Mouse (Mus musculus) lung, postnatal 0 days (tissue): ENCODE results near the gene Nthl1. TPM values are rescaled to one million over a fixed set of nuclear protein-coding genes. Genes with fewer than 3 reads are reported as not detected.

Source experiments
- ATAC-seq: fragments of 200-750 bp; cut with Nextera tagmentation; 2 replicates; pipeline ENCODE4 v1.8.0; 2017; ENCODE audit warnings: moderate library complexity
- DNase-seq: peaks from one replicate; pipeline ENCODE4 v3.0.0-alpha.2; 2016; ENCODE audit warnings: low spot score
- H3K27ac ChIP-seq: fragments of 300-500 bp; sonication (generic); 2 replicates; pipeline ENCODE4 v1.5.1; 2014; ENCODE audit warnings: antibody characterized with exemption, mild to moderate bottlenecking, low read length, mixed read lengths
- H3K27me3 ChIP-seq: fragments of 300-500 bp; sonication (generic); replicated peaks from 2 replicates; pipeline ENCODE4 v1.6.1; 2014; ENCODE audit warnings: low read length, mixed read lengths; ENCODE audit not compliant: insufficient read depth
- H3K36me3 ChIP-seq: fragments of 300-500 bp; sonication (generic); 2 replicates; pipeline ENCODE4 v1.6.1; 2014; ENCODE audit warnings: low read length, mixed read lengths; ENCODE audit not compliant: insufficient read depth
- H3K4me1 ChIP-seq: fragments of 300-500 bp; sonication (generic); 2 replicates; pipeline ENCODE4 v1.6.1; 2014; ENCODE audit warnings: antibody characterized with exemption, low read depth, low read length, mixed read lengths; ENCODE audit not compliant: insufficient read depth
- H3K4me2 ChIP-seq: fragments of 300-500 bp; sonication (generic); replicated peaks from 2 replicates; pipeline ENCODE4 v1.6.1; 2014; ENCODE audit warnings: low read depth, mild to moderate bottlenecking, low read length, moderate library complexity, mixed read lengths
- H3K4me3 ChIP-seq: fragments of 300-500 bp; sonication (generic); 2 replicates; pipeline ENCODE4 v1.5.1; 2014; ENCODE audit warnings: low read depth, low read length
- H3K9ac ChIP-seq: fragments of 300-500 bp; sonication (generic); replicated peaks from 2 replicates; pipeline ENCODE4 v1.6.1; 2014; ENCODE audit warnings: low read depth, mild to moderate bottlenecking
- H3K9me3 ChIP-seq: fragments of 300-500 bp; sonication (generic); 2 replicates; pipeline ENCODE4 v1.6.1; 2016; ENCODE audit warnings: low read length, mixed read lengths
- CTCF ChIP-seq: IDR thresholded peaks from 2 replicates; pipeline ENCODE4 v1.5.1; 2016; ENCODE audit warnings: antibody characterized with exemption, mild to moderate bottlenecking
- EP300 ChIP-seq: IDR thresholded peaks from 2 replicates; pipeline ENCODE4 v1.6.1; 2016; ENCODE audit warnings: antibody characterized with exemption, mild to moderate bottlenecking, control low read depth
- WGBS: fragments of 180-500 bp; shearing (Covaris S2); extraction: QIAGEN DNeasy Blood & Tissue Kit; methylation state at CpG from one replicate; pipeline ENCODE4 v1.1.7; 2014; 5-methylcytosine and 5-hydroxymethylcytosine counted together
- polyA plus RNA-seq: library from polyadenylated mRNA; unstranded; fragments of >200 nt; fragmentation: Nextera tagmentation; extraction: Ambion mirVana; gene quantifications from 2 replicates; pipeline ENCODE4 v1.2.1, GENCODE M21; 2015

Nthl1 gene
- polyA plus RNA-seq, 1 experiment from 2014 or later = 13.8 TPM

- WGBS = 90% methylated on average over 3 of the region's 3 CpGs
- H3K4me1 ChIP-seq = no peaks in the 10 kb centered on the region
- no peaks in the 10 kb centered on the region for H3K9me3 ChIP-seq
- no peak overlapping the region for H3K4me3 ChIP-seq
- no peak for TF ChIP-seq EP300
- no peaks in the 10 kb centered on the region for H3K27me3 ChIP-seq
- ATAC-seq (no peak), DNase-seq (no peak)
- H3K4me2 ChIP-seq = no peak overlapping the region
- H3K9ac ChIP-seq = no peak overlapping the region
- peaks cover 61% of the 10 kb centered on the region for H3K36me3 ChIP-seq
- H3K27ac ChIP-seq = no peak overlapping the region
Observed at GRCm38 (mm10) chr17:24597989-24598388, 34.5 kb upstream of the Nthl1 start.

- Histone ChIP-seq H3K4me1 (no peaks in the 10 kb centered on the region), H3K9me3 (no peaks in the 10 kb centered on the region), H3K9ac (no peak overlapping the region), H3K4me3 (no peak overlapping the region), H3K27me3 (no peaks in the 10 kb centered on the region), H3K27ac (no peak overlapping the region), H3K36me3 (peaks cover 44% of the 10 kb centered on the region), H3K4me2 (no peak overlapping the region)
- WGBS = 96% methylated on average over 4 of the region's 4 CpGs
- DNase-seq = no peak
- no peak for ATAC-seq
- no peak for TF ChIP-seq CTCF
- TF ChIP-seq EP300 = no peak
Observed at GRCm38 (mm10) chr17:24600502-24600901, 32.0 kb upstream of the Nthl1 start.

GRCm38 (mm10) chr17:24603961-24604360 lies 28.5 kb upstream of the Nthl1 start:
- H3K9ac ChIP-seq = no peak overlapping the region
- H3K4me2 ChIP-seq = no peak overlapping the region
- H3K4me1 ChIP-seq = no peaks in the 10 kb centered on the region
- no peak for ATAC-seq
- H3K9me3 ChIP-seq = no peaks in the 10 kb centered on the region
- no peak overlapping the region for H3K4me3 ChIP-seq
- TF ChIP-seq CTCF (no peak), EP300 (no peak)
- H3K27ac ChIP-seq = no peak overlapping the region
- H3K27me3 ChIP-seq = no peaks in the 10 kb centered on the region
- DNase-seq = no peak
- H3K36me3 ChIP-seq = peaks cover 28% of the 10 kb centered on the region
- WGBS = 91% methylated on average over 8 of the region's 8 CpGs

- 87% methylated on average over 3 of the region's 3 CpGs for WGBS
- H3K36me3 ChIP-seq = peaks cover 22% of the 10 kb centered on the region
- ATAC-seq = no peak
Observed at GRCm38 (mm10) chr17:24604557-24604956, 27.9 kb upstream of the Nthl1 start.

GRCm38 (mm10) chr17:24608370-24608769 lies 24.1 kb upstream of the Nthl1 start:
- TF ChIP-seq CTCF (no peak), EP300 (no peak)
- 87% methylated on average over 4 of the region's 4 CpGs for WGBS
- no peaks in the 10 kb centered on the region for H3K9me3 ChIP-seq
- no peaks in the 10 kb centered on the region for H3K27me3 ChIP-seq
- H3K4me3 ChIP-seq = no peak overlapping the region
- H3K9ac ChIP-seq = no peak overlapping the region
- H3K27ac ChIP-seq = no peak overlapping the region
- peaks cover 19% of the 10 kb centered on the region; the same call in 1 of the 2 replicates for H3K36me3 ChIP-seq
- no peaks in the 10 kb centered on the region for H3K4me1 ChIP-seq
- no peak for ATAC-seq
- no peak overlapping the region for H3K4me2 ChIP-seq
- no peak for DNase-seq

More at GRCm38 (mm10) chr17:24604557-24604956, 27.9 kb upstream of the Nthl1 start:
- H3K9ac ChIP-seq = no peak overlapping the region
- no peaks in the 10 kb centered on the region for H3K27me3 ChIP-seq
- DNase-seq = no peak
- H3K9me3 ChIP-seq = no peaks in the 10 kb centered on the region
- no peak overlapping the region for H3K27ac ChIP-seq
- H3K4me2 ChIP-seq = no peak overlapping the region
- H3K4me1 ChIP-seq = no peaks in the 10 kb centered on the region
- TF ChIP-seq CTCF = no peak
- TF ChIP-seq EP300 = no peak
- no peak overlapping the region for H3K4me3 ChIP-seq

- Histone ChIP-seq H3K9me3 (no peaks in the 10 kb centered on the region), H3K4me1 (no peaks in the 10 kb centered on the region), H3K27ac (no peak overlapping the region), H3K27me3 (no peaks in the 10 kb centered on the region), H3K9ac (no peak overlapping the region), H3K36me3 (peaks cover 23% of the 10 kb centered on the region; the same call in 1 of the 2 replicates), H3K4me2 (no peak overlapping the region), H3K4me3 (no peak overlapping the region)
- DNase-seq (no peak), ATAC-seq (no peak)
- 94% methylated on average over 8 of the region's 8 CpGs for WGBS
- TF ChIP-seq EP300 (no peak), CTCF (no peak)
Observed at GRCm38 (mm10) chr17:24608874-24609273, 23.6 kb upstream of the Nthl1 start.

GRCm38 (mm10) chr17:24610711-24611110 lies 21.8 kb upstream of the Nthl1 start:
- no peaks in the 10 kb centered on the region for H3K27me3 ChIP-seq
- H3K4me2 ChIP-seq = no peak overlapping the region
- H3K9ac ChIP-seq = no peak overlapping the region
- H3K4me3 ChIP-seq = no peak overlapping the region
- WGBS = 65% methylated on average over 2 of the region's 2 CpGs
- no peak for TF ChIP-seq EP300
- no peak for TF ChIP-seq CTCF
- no peaks in the 10 kb centered on the region for H3K9me3 ChIP-seq
- no peaks in the 10 kb centered on the region for H3K4me1 ChIP-seq
- ATAC-seq (no peak), DNase-seq (no peak)
- peaks cover 27% of the 10 kb centered on the region; the same call in 1 of the 2 replicates for H3K36me3 ChIP-seq
- no peak overlapping the region for H3K27ac ChIP-seq
